Mouse (Mus musculus): ENCODE results near the gene Fignl1.
A peak's percentile ranks its signal among the peaks of the same experiment; 100 is the strongest.

Gene Fignl1

DNA sequence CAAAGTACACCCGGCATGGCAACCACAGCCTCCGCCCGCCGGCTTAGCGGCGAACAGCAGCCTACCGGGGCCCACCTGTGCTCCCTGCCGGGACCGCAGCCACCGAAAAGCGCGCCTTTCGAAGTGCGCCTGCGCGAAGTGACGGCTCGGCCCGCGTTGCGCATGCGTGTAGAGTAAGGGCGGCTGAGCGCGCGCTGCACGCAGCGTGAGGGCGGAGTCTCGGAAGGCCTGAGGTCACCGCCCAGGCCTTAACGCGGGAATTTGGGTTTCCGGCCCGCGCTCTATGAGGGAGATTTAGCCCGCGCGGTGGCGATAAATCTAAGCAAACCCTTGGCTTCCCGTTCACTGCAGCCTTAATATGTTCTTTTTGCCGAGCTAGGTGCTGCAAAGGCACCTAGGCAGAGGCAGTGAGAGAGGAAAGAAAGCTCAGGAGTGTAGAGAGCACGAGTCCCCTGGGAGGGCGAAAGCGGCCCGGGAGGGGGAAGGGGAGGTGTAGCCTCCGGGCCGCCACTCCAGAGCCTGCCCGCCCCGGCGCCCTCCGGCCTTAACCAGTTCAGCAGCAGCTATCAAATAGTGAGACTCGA, at the start of gene Fignl1:
Fignl1 (minus strand) TSS at position 143 of the 584 bp plus-strand sequence.
- peak; percentile 95 to 96 for DNase-seq

DNA sequence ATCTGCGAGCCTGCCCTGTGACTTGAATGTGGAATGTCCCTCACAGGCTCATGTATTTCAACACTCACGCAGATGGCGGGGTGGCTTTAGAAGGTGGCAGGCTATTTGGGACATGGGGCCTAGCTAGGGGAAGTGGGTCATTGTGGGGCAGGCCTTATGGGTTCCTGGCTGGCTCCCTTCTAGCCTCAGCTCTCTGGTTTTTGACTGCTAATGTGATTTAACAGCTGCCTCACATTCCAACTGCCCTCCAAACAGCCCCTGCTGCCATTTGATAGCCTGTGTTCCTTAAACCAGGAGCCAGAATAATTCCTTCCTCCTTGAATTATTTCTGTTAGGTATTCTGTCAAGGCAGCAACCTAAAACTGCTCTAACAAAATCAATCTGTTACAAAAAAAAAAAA, 48.2 kb upstream of the Fignl1 start:
- no peak for DNase-seq

DNA sequence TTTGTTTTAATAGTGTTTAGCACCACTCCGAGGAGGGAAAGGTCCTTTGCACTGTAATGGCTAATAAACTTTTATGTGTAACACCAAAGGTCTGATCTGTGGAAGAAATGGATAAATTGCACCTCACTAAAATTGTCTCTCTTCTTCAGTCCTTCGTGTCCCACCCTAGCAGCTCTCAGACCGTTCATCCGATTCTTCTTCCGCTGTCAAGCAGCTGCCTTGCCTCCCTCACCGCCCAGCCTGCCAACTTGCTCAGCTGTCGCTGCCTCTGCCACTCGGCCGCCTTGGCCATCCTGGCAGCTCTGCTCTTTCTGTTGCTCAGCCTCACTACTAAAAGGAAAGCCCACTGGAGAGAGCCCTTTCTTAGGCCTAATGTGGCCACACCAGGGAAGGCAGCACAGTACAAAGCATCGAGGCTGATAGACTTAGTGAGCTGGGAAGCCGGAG, 46.9 kb upstream of the Fignl1 start:
- no peak for DNase-seq

DNA sequence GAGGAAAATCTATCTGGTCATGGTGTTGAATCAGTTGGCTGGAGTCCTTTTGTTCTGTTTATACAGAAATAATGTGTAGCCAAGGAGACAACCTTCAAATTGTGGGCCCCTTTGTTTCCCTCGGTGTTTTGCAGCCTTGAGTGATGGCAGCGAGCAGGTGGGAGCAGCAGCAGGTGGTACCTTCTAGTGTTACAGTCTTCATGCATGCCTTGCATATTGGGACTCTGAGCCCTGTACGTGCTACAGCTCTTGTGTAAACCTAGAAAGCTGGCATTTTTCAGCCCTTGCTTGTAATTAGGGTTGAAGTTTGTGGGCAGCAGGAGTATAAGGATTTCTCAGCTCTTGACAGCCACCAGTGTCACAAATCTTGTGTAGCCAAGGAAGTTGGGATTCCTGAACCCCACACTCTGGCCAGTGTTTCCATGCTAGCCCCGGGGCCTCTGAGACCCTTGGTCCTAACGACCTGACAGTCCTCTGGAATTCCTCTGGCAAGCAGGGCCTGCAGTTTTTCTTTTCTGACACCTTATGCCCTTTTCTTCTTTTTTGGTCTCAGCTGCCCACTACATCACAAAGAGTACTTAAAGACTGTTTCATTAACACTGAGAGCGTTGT, 46.4 kb upstream of the Fignl1 start:
- no peak for DNase-seq

DNA sequence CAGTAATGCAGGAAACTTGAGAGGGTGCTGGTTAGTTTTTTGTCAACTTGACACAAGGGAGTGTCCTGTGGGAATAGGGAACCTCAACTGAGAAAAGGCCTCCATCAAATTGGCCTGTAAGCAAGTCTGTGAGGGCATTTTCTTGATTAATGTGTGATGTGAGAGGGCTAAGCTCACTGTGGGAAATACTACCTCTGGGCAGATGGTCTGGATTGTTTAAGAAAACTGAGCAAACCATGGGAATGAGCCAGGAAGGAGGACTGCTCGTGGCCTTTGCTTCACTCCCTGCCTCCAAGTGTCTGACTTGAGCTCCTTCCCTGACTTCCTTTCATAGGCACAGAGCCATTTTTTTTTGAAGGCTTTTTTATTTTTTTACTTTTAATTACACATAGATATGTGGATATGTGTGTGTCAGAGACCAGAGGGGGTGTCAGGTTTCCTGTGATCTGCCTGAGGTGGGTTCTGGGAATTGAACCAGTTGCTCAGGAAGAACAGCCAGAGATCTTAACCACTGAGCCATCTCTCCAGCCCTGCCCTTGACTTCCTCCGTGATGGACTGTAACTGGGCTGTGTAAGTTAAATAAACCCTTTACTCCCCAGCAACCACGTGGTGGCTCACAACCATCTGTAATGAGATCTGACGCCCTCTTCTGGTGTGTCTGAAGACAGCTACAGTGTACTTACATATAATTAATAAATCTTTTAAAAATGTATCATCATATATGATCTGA, 45.1 kb upstream of the Fignl1 start:
- DNase-seq = no peak

DNA sequence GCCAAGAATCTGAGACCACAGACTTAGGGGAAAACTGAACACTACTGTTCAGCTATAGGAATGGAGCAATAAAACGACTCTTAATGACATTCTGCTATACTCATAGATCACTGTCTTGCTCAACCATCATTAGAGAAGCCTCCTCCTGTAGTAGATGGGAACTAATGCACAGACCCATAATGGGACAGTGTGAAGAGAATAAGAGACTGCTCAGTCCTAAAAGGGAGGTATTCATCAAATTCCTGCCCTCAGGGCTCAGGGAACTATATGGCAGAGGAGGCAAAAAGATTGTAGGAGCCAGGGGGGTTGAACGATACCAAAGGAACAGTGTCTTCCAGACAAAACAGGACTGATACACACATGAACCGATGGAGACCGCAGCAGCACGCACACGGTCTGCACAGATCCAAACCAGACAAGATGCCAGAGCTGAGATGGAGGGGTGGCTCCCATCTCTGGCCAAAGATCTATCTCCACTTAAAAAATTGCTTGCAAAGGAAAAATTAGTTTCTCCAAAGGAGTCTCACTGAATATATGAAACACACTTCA, 43.3 kb upstream of the Fignl1 start:
- no peak for DNase-seq

DNA sequence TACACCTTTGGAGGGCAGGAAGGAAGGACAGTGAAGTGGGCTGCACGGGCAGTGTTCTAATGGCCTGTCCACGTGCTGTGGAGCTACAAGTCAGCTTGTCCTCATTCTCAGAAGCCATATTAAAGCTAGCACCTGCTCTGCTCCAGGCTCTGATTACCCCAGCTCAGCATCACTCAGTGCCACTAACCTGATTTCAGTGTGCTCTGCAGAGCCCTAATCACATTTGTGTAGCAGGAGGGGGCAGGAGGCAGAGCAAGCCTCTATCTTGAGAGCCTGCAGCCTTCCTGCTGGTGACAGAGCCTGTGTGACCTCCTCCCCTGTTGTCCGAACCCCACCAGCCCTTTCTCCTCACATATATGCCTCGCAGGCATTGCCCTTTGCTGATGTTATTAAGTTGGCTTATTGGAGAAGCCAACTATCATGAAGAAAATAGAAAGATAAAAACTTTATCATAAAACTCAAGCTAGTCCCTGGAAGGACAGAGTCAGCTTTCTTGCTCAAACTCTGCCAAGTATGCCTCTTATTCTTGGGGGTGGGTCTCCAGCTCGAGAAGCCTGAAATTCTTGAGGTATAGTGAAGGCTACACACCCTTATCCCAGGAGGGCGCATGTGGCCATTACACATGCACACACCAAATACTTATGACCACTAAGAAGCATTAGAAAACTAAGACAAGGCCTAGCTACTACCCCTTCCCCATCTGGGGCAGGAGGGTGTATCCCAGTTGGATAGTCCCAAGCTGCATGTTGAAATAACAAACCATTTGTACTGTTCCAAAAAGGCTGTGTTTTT, 41.9 kb upstream of the Fignl1 start:
- DNase-seq = no peak

DNA sequence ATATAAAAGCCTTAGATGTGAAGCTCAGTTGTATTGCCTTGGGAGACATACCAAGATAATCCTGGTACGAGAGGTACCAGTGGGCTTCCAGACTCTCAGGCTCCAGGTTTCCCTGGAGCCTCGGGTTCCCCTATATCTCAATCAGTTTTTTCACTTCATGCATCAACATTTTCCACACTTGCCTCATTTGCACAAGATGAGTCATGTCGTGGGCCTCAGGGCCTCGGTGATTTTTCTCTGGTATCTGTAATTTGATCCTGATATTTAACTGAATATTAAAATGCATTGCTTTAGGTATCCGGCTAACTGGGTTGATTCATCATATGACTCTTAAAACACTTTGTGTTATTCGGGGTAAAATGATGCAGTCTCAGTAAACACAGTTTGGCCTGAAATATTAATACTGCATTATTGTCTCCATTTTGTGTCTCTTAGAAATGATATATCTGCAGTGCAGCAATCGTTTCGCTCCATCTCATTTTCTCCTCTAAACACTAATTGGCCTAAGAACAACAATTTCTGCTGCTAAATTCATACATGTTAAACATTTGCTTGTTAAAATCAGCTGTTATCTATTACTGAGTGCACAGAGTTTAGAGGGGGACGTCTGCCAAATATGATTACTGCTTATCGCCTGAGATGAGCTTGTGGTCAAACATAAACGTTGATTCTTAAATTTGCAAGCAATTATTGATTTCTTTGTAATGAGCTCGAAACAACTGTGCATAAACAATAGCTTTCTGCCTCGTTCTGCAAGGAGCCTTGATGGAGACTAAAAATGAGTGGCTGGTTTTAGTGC, 41.0 kb upstream of the Fignl1 start:
- no peak for DNase-seq

DNA sequence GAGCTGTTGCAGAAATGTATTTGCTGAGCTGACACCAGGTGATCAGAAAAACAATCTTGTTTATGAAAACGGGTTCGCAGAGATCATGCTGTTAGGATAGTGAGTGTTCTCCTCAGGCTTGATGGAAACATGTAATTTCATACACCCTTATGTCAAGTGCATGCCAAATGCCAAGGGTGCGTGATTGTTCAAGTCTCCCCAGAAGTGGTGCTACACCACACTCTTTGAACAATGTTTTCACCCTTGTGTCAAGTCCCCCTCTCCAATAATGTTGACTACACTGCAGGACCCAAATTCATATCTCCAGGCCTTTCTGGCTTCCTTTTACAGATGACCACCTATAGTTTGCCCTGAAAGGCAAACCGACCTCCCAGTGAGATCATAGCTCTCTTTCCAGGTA, 39.7 kb upstream of the Fignl1 start:
- DNase-seq = no peak

DNA sequence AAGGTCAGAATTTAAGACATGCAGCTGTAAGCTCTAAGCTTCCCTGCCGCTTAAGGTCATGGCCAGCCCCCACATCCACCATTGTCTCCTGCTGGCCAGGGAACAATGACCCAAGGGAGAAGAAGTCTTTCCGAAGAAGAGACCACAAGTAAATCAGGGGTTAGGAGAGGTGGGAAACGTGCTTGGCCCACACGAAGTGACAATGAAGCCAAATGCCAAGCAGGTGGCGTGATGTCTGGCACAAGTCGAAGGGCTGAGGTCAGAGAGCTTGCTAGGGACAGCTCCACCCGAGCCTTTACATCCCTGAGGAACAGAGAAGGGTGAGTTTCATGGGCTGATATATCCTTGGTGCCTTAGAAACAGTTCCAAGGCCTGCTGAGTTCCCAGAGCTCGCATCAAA, 36.3 kb upstream of the Fignl1 start:
- no peak for DNase-seq

DNA sequence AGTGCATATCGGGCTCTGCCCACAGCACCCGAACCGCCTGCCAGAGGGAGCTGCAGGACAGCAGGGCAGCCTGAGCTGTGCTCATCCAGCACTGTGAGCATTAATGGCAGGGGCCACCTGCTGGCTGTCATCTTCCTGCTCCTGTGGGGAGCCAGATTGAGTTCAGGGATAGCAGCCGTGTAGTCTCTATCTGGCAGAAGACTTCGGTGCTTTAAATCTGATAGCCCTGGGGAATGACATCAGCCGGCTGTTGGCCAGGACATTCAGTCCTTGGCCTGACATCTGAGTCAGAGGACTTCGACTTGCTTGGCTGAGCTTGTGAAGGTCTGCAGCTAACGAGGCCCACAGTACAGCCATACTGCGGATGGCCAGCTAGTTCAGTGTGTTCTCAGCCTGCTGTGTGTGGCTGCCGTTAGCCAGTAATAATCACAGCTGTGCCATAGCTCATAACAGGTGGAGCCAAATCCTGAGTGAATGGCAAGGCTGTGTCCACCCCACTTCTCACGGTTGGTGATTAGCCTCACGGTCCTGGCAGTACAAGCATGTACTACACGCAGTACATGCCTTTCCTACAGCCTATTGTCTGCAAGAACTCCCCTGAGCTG, 35.7 kb upstream of the Fignl1 start:
- DNase-seq = peak; percentile 43 to 75

DNA sequence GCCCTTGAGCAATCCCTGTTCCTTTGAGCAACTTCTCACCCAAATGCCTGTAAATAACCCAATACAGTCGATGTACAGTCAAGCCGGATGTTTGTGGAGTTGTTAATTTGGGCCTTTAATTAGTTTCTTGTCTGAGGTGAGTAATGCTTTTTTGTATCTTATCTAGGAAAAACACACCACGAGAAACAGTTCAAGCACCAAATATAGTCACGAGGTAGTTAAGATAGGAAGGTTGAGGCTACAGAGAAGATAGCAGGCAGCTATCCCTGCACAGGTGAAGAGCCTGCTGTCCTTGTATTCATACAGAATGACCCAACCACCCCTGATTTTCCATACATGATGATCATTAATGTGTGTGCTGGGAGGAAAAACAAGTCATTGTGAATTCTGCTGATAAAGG, 32.8 kb upstream of the Fignl1 start:
- DNase-seq = no peak

DNA sequence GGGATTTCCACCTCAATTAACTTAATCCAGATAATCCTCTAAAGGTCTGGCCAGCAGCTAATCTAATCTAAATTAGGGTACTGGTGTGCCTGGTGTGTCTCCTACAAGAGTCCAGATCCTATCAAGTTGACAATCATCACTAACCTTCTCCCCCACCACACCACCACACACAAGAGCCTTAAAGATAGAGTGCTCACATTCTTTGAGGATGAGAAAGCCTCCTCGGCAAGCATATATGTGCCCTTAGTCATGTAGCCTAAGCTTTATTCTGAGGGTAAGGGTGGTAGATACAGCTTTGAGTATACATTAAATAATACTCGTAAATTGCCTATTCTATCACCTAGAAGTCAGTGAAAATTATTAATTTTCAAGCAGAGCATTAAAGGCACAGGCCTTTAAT, 32.0 kb upstream of the Fignl1 start:
- DNase-seq = no peak

DNA sequence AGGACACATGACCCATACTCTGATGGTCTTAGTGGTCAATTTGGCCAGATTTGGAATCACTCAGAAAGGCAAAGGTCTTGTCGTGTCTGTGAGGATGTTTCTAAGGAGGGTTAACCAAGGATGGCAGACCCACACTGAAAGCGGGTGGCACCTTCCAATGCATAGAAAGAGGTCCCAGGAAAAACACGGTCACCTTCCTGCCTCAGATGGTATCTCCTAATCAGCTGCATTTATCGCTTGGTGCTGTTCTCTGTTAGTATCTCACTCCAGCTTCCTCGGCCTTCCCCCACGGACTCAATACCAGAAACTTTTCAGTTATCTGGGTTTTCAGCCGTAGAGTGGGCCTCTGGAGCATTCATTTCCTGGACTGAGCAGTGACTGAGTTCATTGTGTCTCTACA, 31.1 kb upstream of the Fignl1 start:
- no peak for DNase-seq

DNA sequence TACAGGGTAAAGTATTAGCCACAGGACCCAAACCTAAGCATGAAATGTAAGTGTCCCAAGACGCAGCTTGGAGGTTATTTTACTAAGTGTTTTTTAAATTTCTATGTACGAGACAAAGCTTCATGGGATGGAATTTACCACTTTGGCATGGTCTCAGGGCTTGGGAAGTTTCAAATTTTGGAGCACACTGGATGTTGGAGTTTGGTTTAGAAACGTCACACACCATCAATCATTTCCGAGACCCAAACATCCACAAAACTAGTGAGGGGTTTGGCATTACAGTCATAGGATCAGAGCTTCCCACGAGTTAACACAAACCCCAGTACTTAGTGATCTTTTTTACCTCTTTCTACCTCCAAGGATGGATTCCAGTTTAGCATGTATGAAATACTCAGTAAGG, 28.6 kb upstream of the Fignl1 start:
- no peak for DNase-seq

DNA sequence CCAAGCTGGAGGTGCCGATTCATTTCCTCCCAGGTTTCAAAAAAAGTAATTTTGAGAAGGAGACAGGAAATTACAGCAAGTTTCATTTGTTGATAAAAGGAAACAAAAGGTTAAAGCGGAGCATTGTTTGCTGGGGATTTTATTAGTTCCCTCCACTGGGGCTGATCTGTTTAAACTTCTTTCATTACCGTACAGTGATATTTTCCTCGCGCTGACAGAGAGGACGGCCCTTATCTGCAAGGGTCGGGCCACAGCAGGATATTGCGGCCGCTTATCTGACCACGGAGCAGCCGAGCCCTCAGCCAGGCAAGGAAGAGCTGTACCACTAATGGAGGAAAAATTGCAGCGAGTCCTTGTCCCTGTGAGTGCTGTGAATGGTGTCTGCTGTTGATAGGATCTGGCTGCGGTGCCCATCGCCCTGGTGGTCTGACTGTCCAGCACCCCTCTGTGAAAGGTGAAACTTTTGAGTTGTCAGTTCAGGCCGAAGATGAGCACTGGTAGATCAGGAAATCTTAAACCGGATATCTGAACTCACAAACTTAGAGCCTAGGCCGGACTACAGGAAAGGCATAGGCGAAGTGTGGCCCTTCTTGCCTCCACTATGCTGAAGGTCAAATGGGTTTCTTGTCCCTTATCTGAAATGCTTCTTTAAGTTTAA, 28.1 kb upstream of the Fignl1 start:
- DNase-seq = peak; percentile 42 to 58

DNA sequence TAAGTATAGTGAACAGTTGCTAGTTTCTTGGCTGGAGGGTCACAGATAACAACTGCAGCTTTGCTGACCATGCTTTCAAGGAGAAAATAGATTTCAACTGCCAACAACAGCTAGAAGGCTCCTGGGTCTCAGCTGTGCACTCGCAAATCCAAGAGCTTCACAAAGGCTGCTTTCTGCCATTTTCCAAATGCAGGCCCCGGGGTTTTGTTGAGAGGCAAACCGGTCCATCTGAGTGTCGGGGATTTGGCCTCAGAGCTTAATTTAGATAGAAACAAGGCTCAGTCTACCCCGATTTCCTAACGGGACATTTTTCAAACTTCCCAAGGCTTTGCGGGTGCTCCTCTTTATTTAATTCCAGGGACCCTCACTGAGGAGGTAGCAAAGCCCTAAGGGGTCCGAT, 27.5 kb upstream of the Fignl1 start:
- DNase-seq = no peak

DNA sequence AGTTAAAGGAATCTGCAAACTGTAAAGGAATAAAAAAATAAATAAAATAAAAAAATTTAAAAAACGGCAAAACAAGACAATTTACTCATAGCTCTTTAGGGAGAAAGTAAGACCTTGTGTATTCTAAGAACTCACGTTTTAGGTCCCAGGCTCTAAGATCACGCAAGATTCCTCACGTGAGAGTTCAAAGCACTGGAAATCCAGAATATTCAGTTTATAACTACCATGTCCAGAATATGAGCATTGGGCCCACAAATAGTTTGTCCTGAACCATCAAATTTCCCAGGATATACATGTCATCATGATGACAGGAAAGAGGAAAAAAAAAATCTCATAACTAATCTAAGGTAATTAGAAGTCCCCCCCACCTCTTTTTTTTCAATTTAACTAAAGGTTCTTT, 27.0 kb upstream of the Fignl1 start:
- DNase-seq = no peak

DNA sequence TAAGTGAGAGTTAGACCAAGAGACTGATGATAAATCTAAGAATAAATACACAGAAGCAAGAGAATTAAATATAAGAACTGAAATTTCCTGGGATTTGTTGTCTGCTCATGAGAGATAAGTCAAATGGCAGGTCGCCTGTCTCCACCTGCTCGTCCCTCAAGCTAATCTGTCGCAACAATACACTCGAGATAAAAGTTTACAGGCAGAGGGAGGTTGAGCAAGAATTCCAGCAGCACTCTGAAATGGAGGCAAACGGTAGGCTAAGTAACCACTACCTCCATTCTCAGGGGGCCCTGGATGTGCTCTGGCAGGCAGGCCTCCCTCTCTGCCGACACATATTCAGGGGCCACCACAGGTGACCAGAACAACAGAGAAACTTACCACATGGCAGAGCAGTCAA, 26.6 kb upstream of the Fignl1 start:
- no peak for DNase-seq

DNA sequence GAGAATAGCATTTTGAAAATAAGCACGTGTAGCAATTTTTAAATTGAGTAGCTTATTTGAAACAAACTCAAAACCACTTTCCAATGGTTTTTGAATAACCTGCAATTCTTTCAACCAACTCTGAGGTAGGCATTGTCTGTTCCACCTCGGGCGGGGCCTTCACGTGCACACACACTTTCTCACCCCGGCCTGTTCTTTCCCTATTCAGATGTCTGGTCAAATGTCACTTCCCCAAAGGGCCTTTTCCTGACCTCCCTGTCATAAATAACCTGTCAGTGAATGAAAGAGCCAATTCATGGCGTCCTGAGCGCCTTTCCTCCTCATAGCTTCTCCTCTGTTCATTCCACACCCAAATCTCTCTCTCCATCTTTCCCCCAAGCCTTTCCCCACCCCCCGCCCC, 24.3 kb upstream of the Fignl1 start:
- no peak for DNase-seq

DNA sequence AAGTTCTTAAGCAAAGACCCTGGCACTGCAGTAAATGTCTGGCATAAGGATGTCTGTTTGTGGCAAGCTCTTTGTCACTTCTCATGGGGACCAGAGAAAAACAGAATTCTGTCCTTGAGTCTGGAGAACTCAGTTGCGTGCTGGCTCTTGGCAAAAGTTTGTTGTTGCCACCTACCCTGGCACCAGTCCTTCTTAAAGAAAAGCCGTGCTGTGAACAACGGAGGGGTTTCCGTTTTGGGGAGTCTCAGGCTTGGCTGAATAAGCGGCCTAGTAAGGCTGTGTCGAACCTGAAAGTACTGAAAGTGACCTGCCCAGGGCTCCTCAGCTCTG, 24.0 kb upstream of the Fignl1 start:
- DNase-seq = no peak
